Comparison of ENCODE assay signal across 8 mouse cellular contexts in genomic region chr4:129640638-129641467, GRCm38 (mm10). TPM values are rescaled to one million over a fixed set of nuclear protein-coding genes. Genes with fewer than 3 reads are reported as not detected.
DNase-seq lines count a peak whose midpoint lies in the region; ATAC-seq and TF ChIP-seq lines count a peak whose summit lies in the region.

TSS of gene Txlna (minus strand) at chr4:129641065.

- H3K9ac ChIP-seq in lung, postnatal 0 days (replicated peaks; ENCODE audit: low read depth): peak within 1 kb of the TSS; percentile 48

- H3K4me2 ChIP-seq in lung, postnatal 0 days (replicated peaks; ENCODE audit: low read depth, low read length): peak within 1 kb of the TSS; percentile 66

- no peaks in the 10 kb centered on the region for H3K27me3 ChIP-seq in hindbrain, embryonic 10.5 days (ENCODE audit: insufficient read depth, poor library complexity, severe bottlenecking)
- H3K27me3 ChIP-seq in lung, postnatal 0 days (replicated peaks; ENCODE audit: insufficient read depth, low read length): no peaks in the 10 kb centered on the region

- TF ChIP-seq CTCF in lung, postnatal 0 days (IDR thresholded peaks at IDR 0.05): 0 out of 2 replicates have a peak, but pooled peaks have one; percentile 19

- H3K4me3 ChIP-seq in hindbrain, embryonic 10.5 days: peak within 1 kb of the TSS; percentile 70
- H3K4me3 ChIP-seq in lung, postnatal 0 days (ENCODE audit: low read depth, low read length): peak within 1 kb of the TSS; percentile 54

- H3K4me1 ChIP-seq in hindbrain, embryonic 10.5 days (replicated peaks): peaks cover 30% of the 10 kb centered on the region
- H3K4me1 ChIP-seq in lung, postnatal 0 days (ENCODE audit: insufficient read depth, low read depth, low read length): peaks cover 16% of the 10 kb centered on the region

- no peaks in the 10 kb centered on the region for H3K9me3 ChIP-seq in hindbrain, embryonic 10.5 days
- H3K9me3 ChIP-seq in lung, postnatal 0 days (ENCODE audit: low read length): no peaks in the 10 kb centered on the region

- peak within 1 kb of the TSS; percentile 94 for H3K27ac ChIP-seq in hindbrain, embryonic 10.5 days
- H3K27ac ChIP-seq in lung, postnatal 0 days (ENCODE audit: low read length): peak within 1 kb of the TSS; percentile 94

- peak; percentile 52; the same call in 1 of the 2 replicates for TF ChIP-seq EP300 in lung, postnatal 0 days (IDR thresholded peaks at IDR 0.05)

- H3K36me3 ChIP-seq in hindbrain, embryonic 10.5 days: peaks cover 55% of the 10 kb centered on the region
- peaks cover 6% of the 10 kb centered on the region; the same call in 1 of the 2 replicates for H3K36me3 ChIP-seq in lung, postnatal 0 days (ENCODE audit: insufficient read depth, low read length)

- ATAC-seq in frontal cortex, adult (ENCODE audit: low TSS enrichment): peak; percentile 80
- peak; percentile 95 for ATAC-seq in lung, postnatal 0 days

- under 1% methylated on average over 60 of the region's 60 CpGs for WGBS in hindbrain, embryonic 10.5 days
- under 1% methylated on average over 52 of the region's 60 CpGs for WGBS in lung, postnatal 0 days

- peak; percentile 95 for DNase-seq in MN1 (ENCODE audit: low spot score)
- peak; percentile 98 for DNase-seq in cerebellum, adult 9-10 months
- DNase-seq in hindbrain, embryonic 10.5 days (ENCODE audit: low spot score): peak; percentile 98
- peak; percentile 98 for DNase-seq in layer of hippocampus, adult 9-11 months
- DNase-seq in lung, postnatal 0 days (ENCODE audit: low spot score): peak; percentile 99
- DNase-seq in ovary, postnatal 14 days (ENCODE audit: low spot score): peak; percentile 89
- peak; percentile 96 for DNase-seq in thymus, postnatal 14 days

RNA-seq across cellular contexts. Expression of gene Txlna, which starts in this region (rescaled TPM):
- polyA plus RNA-seq in hindbrain, embryonic 10.5 days (2016; fragmentation: Nextera tagmentation; extraction: Ambion mirVana): 90.1 and 108 TPM in 2 replicates
- polyA plus RNA-seq in lung, postnatal 0 days (2015; fragmentation: Nextera tagmentation; extraction: Ambion mirVana): 37.6 and 38.9 TPM in 2 replicates

Comparison
In these comparisons a context has a peak if more than half of its experiments do, and no peak if none do; other contexts are left out.
1. Peak in every context shown above with its lines: DNase-seq, ATAC-seq, H3K4me3 ChIP-seq and H3K27ac ChIP-seq.